Mouse (Mus musculus) liver, adult 2 months (tissue): Measurements from ENCODE around the gene Wscd2. TPM values are rescaled to one million over a fixed set of nuclear protein-coding genes. Genes with fewer than 3 reads are reported as not detected.

Experiments used
- DNase-seq: peaks from one replicate; pipeline ENCODE4 v3.0.0-alpha.2; 2011; ENCODE audit warnings: low read depth, low spot score; ENCODE audit errors: extremely low read depth
- H3K27ac ChIP-seq: fragments of 200-500 bp; replicated peaks from 2 replicates; pipeline ENCODE4 v1.5.1; 2012; ENCODE audit warnings: low read depth, mild to moderate bottlenecking, control low read depth, inconsistent platforms, low read length; ENCODE audit not compliant: insufficient read depth
- H3K27me3 ChIP-seq: fragments of 200-500 bp; 2 replicates; pipeline ENCODE4 v1.6.1; 2012; ENCODE audit warnings: mild to moderate bottlenecking, moderate library complexity, low read length, inconsistent platforms; ENCODE audit not compliant: control insufficient read depth, insufficient read depth
- H3K36me3 ChIP-seq: fragments of 200-500 bp; 2 replicates; pipeline ENCODE4 v1.6.1; 2012; ENCODE audit warnings: low read length, inconsistent platforms; ENCODE audit not compliant: control insufficient read depth, insufficient read depth
- H3K4me1 ChIP-seq: fragments of 200-500 bp; 2 replicates; pipeline ENCODE4 v1.6.1; 2011; ENCODE audit warnings: low read length; ENCODE audit not compliant: control insufficient read depth, insufficient read depth
- H3K4me3 ChIP-seq: fragments of 200-500 bp; 2 replicates; pipeline ENCODE4 v1.5.1; 2011; ENCODE audit warnings: low read depth, mild to moderate bottlenecking, control low read depth, low read length, moderate library complexity; ENCODE audit not compliant: insufficient read depth
- H3K79me2 ChIP-seq: fragments of 200-500 bp; 2 replicates; pipeline ENCODE4 v1.6.1; 2012; ENCODE audit warnings: inconsistent platforms, mild to moderate bottlenecking, low read length, moderate library complexity; ENCODE audit not compliant: control insufficient read depth, insufficient read depth
- H3K9ac ChIP-seq: fragments of 200-500 bp; 2 replicates; pipeline ENCODE4 v1.6.1; 2012; ENCODE audit warnings: low read depth, mild to moderate bottlenecking, control low read depth, inconsistent platforms, low read length
- CTCF ChIP-seq: fragments of 200-500 bp; IDR thresholded peaks from 2 replicates; pipeline ENCODE4 v1.5.1; 2011; ENCODE audit warnings: low read depth, low read length, control low read depth
- POLR2A ChIP-seq: fragments of 200-500 bp; IDR thresholded peaks from 2 replicates; pipeline ENCODE4 v1.6.1; 2011; ENCODE audit warnings: low read length, control low read depth; ENCODE audit not compliant: insufficient read depth; ENCODE audit errors: extremely low read depth
- WGBS: fragments of 180-500 bp; shearing (Covaris S2); methylation state at CpG from one replicate; pipeline ENCODE4 v1.1.7; 2018; 5-methylcytosine and 5-hydroxymethylcytosine counted together
- polyA plus RNA-seq: library from polyadenylated mRNA; depleted of rRNA; stranded (reverse); fragments of >200 nt; gene quantifications from 2 replicates; pipeline ENCODE4 v1.2.3, GENCODE M21; 2012
- total RNA-seq: library from RNA; depleted of rRNA; stranded (reverse); fragments of >200 nt; gene quantifications from 2 replicates; pipeline ENCODE4 v1.2.3, GENCODE M21; 2014

Wscd2 gene
- total and polyA plus RNA-seq, 2 experiments, result 0.05 to 0.09 TPM

GRCm38 (mm10) chr5:113590010-113590640, 100.0 kb downstream of the Wscd2 start:
- no peak overlapping the region for H3K27ac ChIP-seq
- no peaks in the 10 kb centered on the region for H3K4me1 ChIP-seq
- H3K27me3 ChIP-seq, result peaks cover 4% of the 10 kb centered on the region; the same call in 1 of the 2 replicates
- no peak for TF ChIP-seq CTCF
- no peak for TF ChIP-seq POLR2A
- no peak overlapping the region for H3K4me3 ChIP-seq
- no peaks in the 10 kb centered on the region for H3K79me2 ChIP-seq
- 82% methylated on average over 5 of the region's 5 CpGs for WGBS
- no peak overlapping the region for H3K9ac ChIP-seq
- no peak for DNase-seq
- no peaks in the 10 kb centered on the region for H3K36me3 ChIP-seq

GRCm38 (mm10) chr5:113591166-113591565, 101.0 kb downstream of the Wscd2 start:
- TF ChIP-seq CTCF (no peak), POLR2A (no peak)
- Histone ChIP-seq H3K4me3 (no peak overlapping the region), H3K4me1 (no peaks in the 10 kb centered on the region), H3K27me3 (peaks cover 4% of the 10 kb centered on the region; the same call in 1 of the 2 replicates), H3K9ac (no peak overlapping the region), H3K79me2 (no peaks in the 10 kb centered on the region), H3K36me3 (no peaks in the 10 kb centered on the region), H3K27ac (no peak overlapping the region)
- 32% methylated on average over 3 of the region's 3 CpGs for WGBS
- no peak for DNase-seq

DNA sequence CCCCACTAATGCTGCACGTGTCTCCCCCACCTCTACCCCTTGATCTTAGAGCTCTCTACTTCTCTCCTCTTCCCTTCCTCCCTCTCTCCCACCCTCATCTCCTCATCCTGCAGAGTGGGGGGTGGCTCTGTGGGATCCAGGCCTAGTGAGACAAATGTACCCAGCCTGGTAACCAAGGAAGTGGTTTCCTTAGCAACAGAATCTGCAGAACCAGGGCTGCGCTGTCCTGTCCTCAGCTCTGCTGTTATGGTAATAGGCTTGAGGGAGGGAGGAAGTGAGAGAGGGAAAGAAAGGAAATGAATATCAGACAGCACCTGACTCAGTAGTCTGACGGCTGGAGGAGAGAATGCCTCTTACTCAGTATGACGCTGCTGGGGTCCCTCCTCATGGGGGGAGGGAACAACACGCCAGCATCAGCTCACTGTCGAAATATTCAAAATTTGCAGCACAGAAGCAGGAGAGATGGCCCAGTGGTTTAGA, 101.7 kb downstream of the Wscd2 start:
- DNase-seq, result no peak
- TF ChIP-seq CTCF (no peak), POLR2A (no peak)
- Histone ChIP-seq H3K9ac (no peak overlapping the region), H3K36me3 (no peaks in the 10 kb centered on the region), H3K4me3 (no peak overlapping the region), H3K79me2 (no peaks in the 10 kb centered on the region), H3K27ac (no peak overlapping the region), H3K4me1 (no peaks in the 10 kb centered on the region), H3K27me3 (peaks cover 4% of the 10 kb centered on the region; the same call in 1 of the 2 replicates)
- WGBS, result 34% methylated on average over 6 of the region's 6 CpGs

GRCm38 (mm10) chr5:113593911-113594705, 104.0 kb downstream of the Wscd2 start:
- no peaks in the 10 kb centered on the region for H3K36me3 ChIP-seq
- H3K79me2 ChIP-seq, result no peaks in the 10 kb centered on the region
- H3K4me1 ChIP-seq, result no peaks in the 10 kb centered on the region
- H3K27me3 ChIP-seq, result peaks cover 4% of the 10 kb centered on the region; the same call in 1 of the 2 replicates
- H3K27ac ChIP-seq, result no peak overlapping the region
- no peak for DNase-seq
- WGBS, result 82% methylated on average over 6 of the region's 6 CpGs
- no peak for TF ChIP-seq POLR2A
- no peak for TF ChIP-seq CTCF
- H3K9ac ChIP-seq, result no peak overlapping the region
- H3K4me3 ChIP-seq, result no peak overlapping the region

- 76% methylated on average over 9 of the region's 9 CpGs for WGBS
- Histone ChIP-seq H3K79me2 (no peaks in the 10 kb centered on the region), H3K4me3 (no peak overlapping the region), H3K36me3 (no peaks in the 10 kb centered on the region), H3K27ac (no peak overlapping the region), H3K27me3 (peaks cover 4% of the 10 kb centered on the region; the same call in 1 of the 2 replicates), H3K4me1 (no peaks in the 10 kb centered on the region), H3K9ac (no peak overlapping the region)
- no peak for DNase-seq
- TF ChIP-seq POLR2A (no peak), CTCF (no peak)
Measured at GRCm38 (mm10) chr5:113596252-113596651, 106.1 kb downstream of the Wscd2 start.
